Mouse (Mus musculus) C2C12 (cell line): ENCODE results near the gene Cytip. TPM values are rescaled to one million over a fixed set of nuclear protein-coding genes. Genes with fewer than 3 reads are reported as not detected.

Experiments
- H3K27me3 ChIP-seq: one replicate; pipeline ENCODE4 v1.6.1; 2011; ENCODE audit not compliant: control insufficient read depth, insufficient read depth, insufficient read length
- H3K36me3 ChIP-seq: one replicate; pipeline ENCODE4 v1.6.1; 2011; ENCODE audit not compliant: control insufficient read depth, insufficient read depth
- H3K4me3 ChIP-seq: one replicate; pipeline ENCODE4 v1.5.1; 2011; ENCODE audit warnings: mild to moderate bottlenecking, control low read depth; ENCODE audit not compliant: poor library complexity, insufficient read depth, severe bottlenecking
- H3K79me2 ChIP-seq: one replicate; pipeline ENCODE4 v1.6.1; 2011; ENCODE audit not compliant: control insufficient read depth, insufficient read depth
- H3K79me3 ChIP-seq: one replicate; pipeline ENCODE4 v1.6.1; 2011; ENCODE audit warnings: low read depth, control low read depth
- H3ac ChIP-seq: one replicate; pipeline ENCODE3; 2011; ENCODE audit warnings: low read depth; ENCODE audit not compliant: control insufficient read depth, insufficient read length
- CEBPB ChIP-seq: IDR thresholded peaks from one replicate; pipeline ENCODE4 v1.6.1; 2011; ENCODE audit warnings: low read depth, mild to moderate bottlenecking, control low read depth, moderate library complexity
- CTCF ChIP-seq: IDR thresholded peaks from one replicate; pipeline ENCODE4 v1.5.1; 2011; ENCODE audit not compliant: control insufficient read depth, insufficient read depth, insufficient read length
- FOSL1 ChIP-seq: IDR thresholded peaks from one replicate; pipeline ENCODE4 v1.8.0; 2011; ENCODE audit warnings: mild to moderate bottlenecking, low read length; ENCODE audit not compliant: poor library complexity, insufficient read depth, severe bottlenecking
- MAX ChIP-seq: IDR thresholded peaks from one replicate; pipeline ENCODE4 v1.6.1; 2011; ENCODE audit warnings: mild to moderate bottlenecking, control low read depth
- MYOD1 ChIP-seq: IDR thresholded peaks from one replicate; pipeline ENCODE4 v1.6.1; 2011; ENCODE audit warnings: low read depth; ENCODE audit not compliant: control insufficient read depth, insufficient read length
- MYOG ChIP-seq: IDR thresholded peaks from one replicate; pipeline ENCODE4 v1.6.1; 2011; ENCODE audit not compliant: control insufficient read depth, insufficient read length; ENCODE audit errors: extremely low read depth
- USF1 ChIP-seq: IDR thresholded peaks from one replicate; pipeline ENCODE4 v1.6.1; 2011; ENCODE audit warnings: low read depth, mild to moderate bottlenecking, control low read depth, moderate library complexity
- polyA plus RNA-seq: library from polyadenylated mRNA; unstranded; fragments of >200 nt; fragmentation: generic; extraction: Trizol; gene quantifications from one replicate; pipeline ENCODE4 v1.2.1, GENCODE M21; 2012; ENCODE audit warnings: missing spikeins

The Cytip gene
- polyA plus RNA-seq, 1 experiment: 0.13 TPM

- TF ChIP-seq FOSL1 (no peak), MYOG (no peak), MAX (no peak), CTCF (no peak), MYOD1 (no peak), USF1 (no peak), CEBPB (no peak)
- no peak overlapping the region for H3ac ChIP-seq
- H3K27me3 ChIP-seq: no peaks in the 10 kb centered on the region
- no peak overlapping the region for H3K4me3 ChIP-seq
- no peaks in the 10 kb centered on the region for H3K36me3 ChIP-seq
- no peaks in the 10 kb centered on the region for H3K79me3 ChIP-seq
- H3K79me2 ChIP-seq: no peaks in the 10 kb centered on the region
Measured at GRCm38 (mm10) chr2:58180776-58181175, 14.6 kb downstream of the Cytip start.

DNA sequence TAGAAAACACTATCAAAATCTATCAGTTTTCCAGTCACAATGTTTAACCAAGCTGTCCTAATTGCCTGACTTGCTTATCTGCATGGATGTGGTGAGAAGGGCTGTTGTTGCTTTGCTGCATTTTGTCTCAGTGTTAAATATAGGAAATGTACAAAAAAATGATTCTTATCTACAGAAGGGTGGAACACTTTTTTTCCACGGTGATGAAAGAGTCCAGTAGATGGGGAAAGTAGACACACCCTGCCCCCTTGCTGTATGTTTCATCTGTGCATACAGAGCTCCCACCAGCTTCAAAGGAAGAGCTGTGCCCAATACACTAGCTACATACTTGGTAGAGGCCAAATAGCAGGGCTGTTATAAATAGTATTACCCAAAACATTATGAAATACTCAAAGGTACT is 16.3 kb downstream of the Cytip start:
- no peaks in the 10 kb centered on the region for H3K79me3 ChIP-seq
- TF ChIP-seq FOSL1 (no peak), MAX (no peak), MYOG (no peak), CEBPB (no peak), MYOD1 (no peak), USF1 (no peak)
- no peaks in the 10 kb centered on the region for H3K27me3 ChIP-seq
- no peak overlapping the region for H3K4me3 ChIP-seq
- H3ac ChIP-seq: no peak overlapping the region
- no peaks in the 10 kb centered on the region for H3K79me2 ChIP-seq
- no peaks in the 10 kb centered on the region for H3K36me3 ChIP-seq

DNA sequence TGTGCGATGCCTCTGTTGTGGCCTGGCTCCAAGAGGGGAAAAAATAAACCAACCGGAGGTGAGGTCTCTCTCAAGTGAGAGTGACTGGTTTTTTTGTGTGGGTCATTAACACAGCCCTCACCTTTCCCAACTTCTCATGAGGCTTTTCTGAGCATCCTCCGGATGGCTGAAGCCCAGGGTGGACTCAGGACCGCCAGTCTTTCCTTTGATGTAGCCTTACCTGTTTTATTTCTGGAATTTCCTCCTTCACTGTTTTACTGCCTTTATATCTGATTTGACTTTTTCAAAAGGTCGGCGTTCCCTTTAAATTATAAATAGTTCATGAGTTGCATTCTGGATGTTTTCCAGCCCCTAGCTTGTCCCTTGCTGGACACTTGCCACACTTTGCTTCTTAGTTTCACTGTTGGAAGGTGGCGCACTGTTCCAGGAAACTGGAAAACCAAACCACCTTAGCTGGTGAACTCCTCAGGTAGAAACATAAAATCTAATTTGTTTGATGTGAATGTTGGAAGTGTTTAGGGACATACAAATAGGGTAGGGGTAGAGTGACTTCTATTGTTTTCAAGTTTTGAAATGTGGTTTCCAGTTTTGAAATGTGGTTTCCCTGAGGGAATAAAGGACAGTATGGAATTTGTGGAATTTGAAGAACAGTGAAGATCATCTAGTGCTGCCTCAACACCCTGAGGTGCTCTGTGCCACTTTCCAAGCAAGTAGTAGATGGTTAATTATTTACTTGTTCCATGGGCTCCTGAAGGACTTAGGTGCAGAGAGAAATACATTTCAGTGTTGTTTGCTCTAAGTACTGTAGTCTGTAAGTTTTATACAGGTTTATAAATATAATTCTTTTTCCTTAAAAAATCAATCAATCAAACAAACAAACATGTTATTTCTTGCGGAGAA is 19.7 kb downstream of the Cytip start:
- TF ChIP-seq MYOG: no peak
- TF ChIP-seq CTCF: no peak
- no peak for TF ChIP-seq MYOD1
- TF ChIP-seq MAX: no peak
- no peak for TF ChIP-seq CEBPB
- no peak for TF ChIP-seq USF1
- TF ChIP-seq FOSL1: no peak
- no peaks in the 10 kb centered on the region for H3K36me3 ChIP-seq
- H3K79me2 ChIP-seq: no peaks in the 10 kb centered on the region
- no peak overlapping the region for H3ac ChIP-seq
- H3K79me3 ChIP-seq: no peaks in the 10 kb centered on the region
- no peaks in the 10 kb centered on the region for H3K27me3 ChIP-seq
- H3K4me3 ChIP-seq: no peak overlapping the region

DNA sequence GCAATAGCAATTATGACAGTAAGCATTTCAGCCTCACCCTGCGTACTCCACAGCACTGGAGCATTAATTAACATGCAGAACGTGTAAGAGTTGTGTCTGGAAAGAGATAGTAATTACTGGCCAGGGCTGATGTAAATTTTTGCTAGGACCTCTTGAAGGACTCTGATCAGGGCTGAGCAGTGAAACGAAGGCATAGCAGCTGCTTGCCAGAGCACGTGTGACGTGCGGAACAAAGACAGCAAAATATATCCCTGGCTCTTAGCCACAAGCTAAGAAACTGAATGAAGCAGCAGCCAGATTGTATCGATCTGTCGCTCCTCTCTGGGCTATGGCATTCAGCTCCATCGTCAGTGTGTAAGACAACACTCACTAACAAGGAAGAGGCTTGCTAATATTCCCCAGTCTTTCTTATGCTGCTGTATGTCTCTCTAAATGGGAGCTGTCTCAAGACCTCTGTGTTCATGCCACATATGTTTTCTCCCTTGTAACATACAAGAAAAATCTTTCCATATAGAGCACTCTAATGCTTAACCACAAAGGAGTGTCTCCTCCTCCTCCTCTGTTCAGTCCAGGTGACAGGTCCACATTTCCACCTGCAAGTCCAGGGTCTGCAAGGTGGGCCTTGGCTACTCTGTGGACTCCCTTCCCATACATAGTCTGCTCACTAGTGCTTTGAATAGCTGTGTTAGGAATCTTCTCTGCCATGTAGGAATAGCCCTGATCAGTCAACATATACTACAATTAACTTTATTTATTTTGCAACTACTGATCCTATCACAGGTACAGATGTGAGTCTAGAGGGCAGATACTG is 20.7 kb downstream of the Cytip start:
- no peak for TF ChIP-seq MAX
- TF ChIP-seq MYOD1: no peak
- TF ChIP-seq CTCF: no peak
- no peak for TF ChIP-seq USF1
- no peak for TF ChIP-seq FOSL1
- TF ChIP-seq CEBPB: no peak
- no peak for TF ChIP-seq MYOG
- H3K79me2 ChIP-seq: no peaks in the 10 kb centered on the region
- no peaks in the 10 kb centered on the region for H3K79me3 ChIP-seq
- H3K36me3 ChIP-seq: no peaks in the 10 kb centered on the region
- no peaks in the 10 kb centered on the region for H3K27me3 ChIP-seq
- no peak overlapping the region for H3ac ChIP-seq
- H3K4me3 ChIP-seq: no peak overlapping the region

DNA sequence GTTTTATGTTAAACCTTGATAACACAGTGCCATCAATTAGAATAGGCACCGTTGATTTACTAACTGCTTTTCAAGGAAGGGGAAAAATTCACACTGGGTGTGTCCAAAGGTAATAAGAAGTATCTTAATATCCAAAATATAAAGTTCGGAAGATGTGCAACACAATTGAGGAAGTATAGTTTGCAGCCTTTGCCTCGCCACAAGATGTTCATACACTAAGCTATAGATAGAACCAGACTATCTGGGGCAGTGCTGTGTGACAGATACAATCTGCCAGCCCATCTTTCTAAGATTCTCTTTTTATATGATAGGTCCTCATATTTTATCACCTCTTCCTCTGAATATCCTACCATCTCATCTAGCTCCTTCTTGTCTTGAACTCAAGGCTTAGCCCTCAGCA is 22.4 kb downstream of the Cytip start:
- Histone ChIP-seq H3K36me3 (no peaks in the 10 kb centered on the region), H3ac (no peak overlapping the region), H3K27me3 (no peaks in the 10 kb centered on the region), H3K4me3 (no peak overlapping the region), H3K79me2 (no peaks in the 10 kb centered on the region), H3K79me3 (no peaks in the 10 kb centered on the region)
- TF ChIP-seq MAX: no peak
- TF ChIP-seq USF1: no peak
- TF ChIP-seq MYOG: no peak
- no peak for TF ChIP-seq MYOD1
- no peak for TF ChIP-seq CTCF
- TF ChIP-seq FOSL1: no peak

GRCm38 (mm10) chr2:58169173-58169572 is 26.2 kb downstream of the Cytip start:
- Histone ChIP-seq H3K36me3 (no peaks in the 10 kb centered on the region), H3ac (no peak overlapping the region), H3K79me3 (no peaks in the 10 kb centered on the region), H3K27me3 (no peaks in the 10 kb centered on the region), H3K4me3 (no peak overlapping the region), H3K79me2 (no peaks in the 10 kb centered on the region)
- TF ChIP-seq USF1 (no peak), CTCF (no peak), MYOD1 (no peak), MAX (no peak), CEBPB (no peak), FOSL1 (no peak), MYOG (no peak)
